Mouse (Mus musculus) 3T3-L1 (cell line): ENCODE results near the gene Ypel2.

Source experiments
- DNase-seq: peaks from one replicate; pipeline ENCODE4 v3.0.0-alpha.2; 2015; ENCODE audit warnings: low read depth, low spot score

The Ypel2 gene

DNA sequence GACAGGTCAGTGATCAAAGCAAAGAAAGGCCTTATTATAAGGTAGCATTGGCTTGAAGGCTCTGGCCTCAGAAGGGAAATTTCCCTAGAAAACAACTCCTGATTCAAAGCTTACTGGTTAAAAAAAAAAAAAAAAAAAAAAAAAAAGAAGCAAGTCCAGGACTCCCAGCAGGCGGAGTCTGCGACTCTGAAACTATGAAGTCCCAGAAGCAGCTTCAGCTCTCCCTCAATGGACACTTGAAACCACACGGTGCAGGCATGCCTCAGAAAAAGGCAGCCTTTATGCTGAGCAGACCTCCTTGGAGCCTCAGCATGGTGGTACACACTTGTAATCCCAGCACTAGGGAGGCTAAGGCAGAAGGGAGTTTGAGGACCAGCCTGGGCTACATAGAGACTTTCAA is 97.9 kb downstream of the Ypel2 start:
- DNase-seq = peak; percentile 54

- DNase-seq = no peak
Observed at GRCm38 (mm10) chr11:86895156-86895555, 98.4 kb downstream of the Ypel2 start.

DNA sequence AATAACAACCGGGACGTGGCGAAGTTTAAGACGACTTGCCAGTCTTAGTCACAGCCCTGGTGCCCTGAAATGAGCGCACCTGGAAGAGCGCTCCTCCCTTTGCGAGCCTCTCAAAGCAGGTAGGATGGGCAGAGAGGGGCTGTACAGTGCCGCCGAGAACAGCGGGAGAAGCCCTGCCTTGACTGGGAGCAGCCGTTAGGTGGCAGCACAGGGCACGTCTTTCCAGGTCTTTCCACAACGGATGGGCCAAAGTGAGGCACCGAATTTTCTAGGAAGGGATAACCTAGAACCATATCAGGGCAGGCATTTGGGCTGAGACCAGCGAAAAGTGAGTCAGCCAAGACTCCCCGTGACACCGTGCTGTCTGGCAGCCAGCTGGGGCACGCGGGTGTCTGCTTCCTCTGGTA is 99.3 kb downstream of the Ypel2 start:
- peak; percentile 94 for DNase-seq

- no peak for DNase-seq
Observed at GRCm38 (mm10) chr11:86892996-86893670, 100.4 kb downstream of the Ypel2 start.
